Mouse (Mus musculus) MEL (cell line): ENCODE results near the gene Slc35b4. TPM values are rescaled to one million over a fixed set of nuclear protein-coding genes. Genes with fewer than 3 reads are reported as not detected.

ENCODE experiments used
- DNase-seq: peaks from one replicate; pipeline ENCODE4 v3.0.0; 2011; ENCODE audit warnings: low read depth, low spot score
- H3K27ac ChIP-seq: 2 replicates; pipeline ENCODE4 v1.5.1; 2012; ENCODE audit warnings: low read depth, mild to moderate bottlenecking, control low read depth, low read length, moderate library complexity; ENCODE audit not compliant: control insufficient read depth
- H3K27me3 ChIP-seq, 2 experiments: fragments of 150-350 bp in 1 of 2; sonication (generic) in 1 of 2; 2 replicates each; pipeline ENCODE4 v1.6.1; 2012; ENCODE audit warnings: low read length in 2 of 2, mild to moderate bottlenecking in 2 of 2, improper control_type of control experiment in 1 of 2, moderate library complexity in 1 of 2; ENCODE audit not compliant: insufficient read depth in 2 of 2, control insufficient read depth in 1 of 2
- H3K36me3 ChIP-seq, 2 experiments: 2 replicates each; pipeline ENCODE4 v1.6.1; 2012 to 2014; ENCODE audit warnings: low read length in 2 of 2, improper control_type of control experiment in 1 of 2, inconsistent platforms in 1 of 2, mild to moderate bottlenecking in 1 of 2; ENCODE audit not compliant: insufficient read depth in 2 of 2, control insufficient read depth in 1 of 2
- H3K4me1 ChIP-seq, 2 experiments: fragments of 150-350 bp in 1 of 2; sonication (generic) in 1 of 2; 2 replicates each; pipeline ENCODE4 v1.6.1; 2012; ENCODE audit warnings: low read length in 2 of 2, improper control_type of control experiment in 1 of 2, mild to moderate bottlenecking in 1 of 2; ENCODE audit not compliant: insufficient read depth in 2 of 2, control insufficient read depth in 1 of 2
- H3K4me3 ChIP-seq, 2 experiments: fragments of 150-350 bp in 1 of 2; sonication (generic) in 1 of 2; 2 replicates each; pipeline ENCODE4 v1.5.1; 2012; ENCODE audit warnings: low read depth in 2 of 2, low read length in 2 of 2, mild to moderate bottlenecking in 2 of 2, moderate library complexity in 2 of 2, control low read depth in 1 of 2, improper control_type of control experiment in 1 of 2; ENCODE audit not compliant: control insufficient read depth in 1 of 2, insufficient read depth in 1 of 2
- H3K79me2 ChIP-seq: 2 replicates; pipeline ENCODE4 v1.6.1; 2012; ENCODE audit warnings: mild to moderate bottlenecking, low read length, moderate library complexity; ENCODE audit not compliant: control insufficient read depth, poor library complexity, insufficient read depth
- H3K9ac ChIP-seq: 2 replicates; pipeline ENCODE4 v1.6.1; 2012; ENCODE audit warnings: low read depth, mild to moderate bottlenecking, control low read depth, low read length, moderate library complexity; ENCODE audit not compliant: control insufficient read depth, poor library complexity, severe bottlenecking
- H3K9me3 ChIP-seq: fragments of 150-350 bp; sonication (generic); replicated peaks from 2 replicates; pipeline ENCODE4 v1.6.1; 2012; ENCODE audit warnings: mild to moderate bottlenecking, low read length, improper control_type of control experiment, moderate library complexity; ENCODE audit not compliant: insufficient read depth
- BHLHE40 ChIP-seq: IDR thresholded peaks from 2 replicates; pipeline ENCODE4 v1.6.1; 2012; ENCODE audit warnings: low read depth, mild to moderate bottlenecking, inconsistent platforms, low read length, improper control_type of control experiment, borderline replicate concordance
- E2F4 ChIP-seq: IDR thresholded peaks from 2 replicates; pipeline ENCODE4 v1.6.1; 2011; ENCODE audit warnings: low read depth, low read length, improper control_type of control experiment, borderline replicate concordance
- EP300 ChIP-seq, 2 experiments: IDR thresholded peaks; 2 replicates each; pipeline ENCODE4 v1.6.1; 2011; ENCODE audit warnings: improper control_type of control experiment in 2 of 2, low read length in 2 of 2, low read depth in 1 of 2, mild to moderate bottlenecking in 1 of 2
- ETS1 ChIP-seq: IDR thresholded peaks from 2 replicates; pipeline ENCODE4 v1.6.1; 2012; ENCODE audit warnings: low read depth, mild to moderate bottlenecking, inconsistent platforms, low read length, improper control_type of control experiment, moderate library complexity
- KAT2A ChIP-seq: conservative IDR thresholded peaks from 2 replicates; pipeline ENCODE4 v1.6.1; 2012; ENCODE audit warnings: low read depth, low read length, improper control_type of control experiment, inconsistent platforms
- MAX ChIP-seq: IDR thresholded peaks from 2 replicates; pipeline ENCODE4 v1.6.1; 2011; ENCODE audit warnings: low read length, improper control_type of control experiment
- MXI1 ChIP-seq: IDR thresholded peaks from 2 replicates; pipeline ENCODE4 v1.6.1; 2011; ENCODE audit warnings: mild to moderate bottlenecking, low read depth, low read length, improper control_type of control experiment
- NRF1 ChIP-seq: IDR thresholded peaks from 2 replicates; pipeline ENCODE4 v1.6.1; 2014; ENCODE audit warnings: low read depth, mild to moderate bottlenecking, inconsistent platforms, low read length, improper control_type of control experiment, moderate library complexity; ENCODE audit not compliant: poor library complexity, insufficient read depth, severe bottlenecking
- POLR2A ChIP-seq, 2 experiments: IDR thresholded peaks; 2 replicates each; pipeline ENCODE4 v1.6.1; 2011 to 2012; ENCODE audit warnings: low read length in 2 of 2, mild to moderate bottlenecking in 2 of 2, control low read depth in 1 of 2, improper control_type of control experiment in 1 of 2, low read depth in 1 of 2, moderate library complexity in 1 of 2; ENCODE audit not compliant: control insufficient read depth in 1 of 2, insufficient read depth in 1 of 2, poor library complexity in 1 of 2
- SIN3A ChIP-seq: IDR thresholded peaks from 2 replicates; pipeline ENCODE4 v1.6.1; 2012; ENCODE audit warnings: low read length, improper control_type of control experiment, inconsistent platforms
- TCF12 ChIP-seq: IDR thresholded peaks from 2 replicates; pipeline ENCODE4 v1.6.1; 2014; ENCODE audit warnings: low read depth, mild to moderate bottlenecking, inconsistent platforms, low read length, improper control_type of control experiment, moderate library complexity
- ZC3H11A ChIP-seq: IDR thresholded peaks from 2 replicates; pipeline ENCODE4 v1.6.1; 2012; ENCODE audit warnings: low read depth, mild to moderate bottlenecking, inconsistent platforms, low read length, improper control_type of control experiment
- ZMIZ1 ChIP-seq: IDR thresholded peaks from 2 replicates; pipeline ENCODE4 v1.6.1; 2012; ENCODE audit warnings: low read depth, mild to moderate bottlenecking, inconsistent platforms, low read length, improper control_type of control experiment, moderate library complexity
- polyA plus RNA-seq, 2 experiments: library from polyadenylated mRNA; stranded (reverse) in 1 of 2; unstranded in 1 of 2; fragments of >175 nt in 1 of 2; fragments of >200 nt in 1 of 2; gene quantifications; 2 replicates each; pipeline versions ENCODE4 v1.2.1 to v1.2.4; 2012; ENCODE audit warnings: low replicate concordance in 2 of 2, low read depth in 1 of 2; ENCODE audit not compliant: insufficient read length in 2 of 2, insufficient read depth in 1 of 2, missing spikeins in 1 of 2
- total RNA-seq: library from RNA; depleted of rRNA; stranded (reverse); fragments of 300-350 nt; gene quantifications from 2 replicates; pipeline ENCODE4 v1.2.3, GENCODE M21; 2012

The Slc35b4 gene
- total and polyA plus RNA-seq, 3 experiments: 6.1 to 10.7 TPM; not detected in 1

- Histone ChIP-seq H3K9me3 (no peaks in the 10 kb centered on the region), H3K27ac (no peak overlapping the region), H3K27me3 (no peaks in the 10 kb centered on the region), H3K36me3 (peaks cover 0 to 18% of the 10 kb centered on the region in 2 experiments; a peak in 3 of 4 replicates), H3K4me3 (no peak overlapping the region), H3K9ac (no peak overlapping the region), H3K4me1 (peaks cover 9 to 18% of the 10 kb centered on the region in 2 experiments), H3K79me2 (no peaks in the 10 kb centered on the region)
- no peak for DNase-seq
- TF ChIP-seq MXI1 (no peak), POLR2A (IDR thresholded peaks at IDR 0.05; ENCODE audit: control insufficient read depth in 1 of 2, insufficient read depth in 1 of 2, low read depth in 1 of 2, low read length in 2 of 2, poor library complexity in 1 of 2) (no peak), MAX (no peak), KAT2A (no peak), NRF1 (no peak), E2F4 (no peak), ETS1 (no peak), ZMIZ1 (no peak)
Observed at GRCm38 (mm10) chr6:34159998-34160815, 16.7 kb downstream of the Slc35b4 start.

- TF ChIP-seq BHLHE40: peak; percentile 16; the same call in 1 of the 2 replicates
- TF ChIP-seq TCF12: peak; percentile 21; the same call in 1 of the 2 replicates
- no peak for TF ChIP-seq NRF1
- TF ChIP-seq ZC3H11A: no peak
- peak in 1 of 2 experiments; percentile 45; a peak in 2 of 4 replicates for TF ChIP-seq EP300 (IDR thresholded peaks at IDR 0.05; ENCODE audit: low read depth in 1 of 2, low read length in 2 of 2)
- TF ChIP-seq ETS1: peak; percentile 48; the same call in 1 of the 2 replicates
- 0 out of 2 replicates have a peak, but pooled peaks have one; percentile 14 for TF ChIP-seq SIN3A
- peak; percentile 53 for DNase-seq
- peaks cover 0 to 18% of the 10 kb centered on the region in 2 experiments; a peak in 2 of 4 replicates for H3K36me3 ChIP-seq
- no peak overlapping the region for H3K4me3 ChIP-seq
- H3K79me2 ChIP-seq: no peaks in the 10 kb centered on the region
- H3K27ac ChIP-seq: peak overlapping the region; percentile 48
- no peaks in the 10 kb centered on the region for H3K9me3 ChIP-seq
- H3K27me3 ChIP-seq: no peaks in the 10 kb centered on the region
- H3K4me1 ChIP-seq: peaks cover 9 to 18% of the 10 kb centered on the region in 2 experiments
- no peak overlapping the region for H3K9ac ChIP-seq
Observed at GRCm38 (mm10) chr6:34156841-34157748, 19.8 kb downstream of the Slc35b4 start.
